Mouse (Mus musculus): ENCODE measurements around the gene Calhm3. TPM values are rescaled to one million over a fixed set of nuclear protein-coding genes. Genes with fewer than 3 reads are reported as not detected.

Calhm3 gene
- polyA plus RNA-seq, 1 experiment from 2014 or later = not detected

DNA sequence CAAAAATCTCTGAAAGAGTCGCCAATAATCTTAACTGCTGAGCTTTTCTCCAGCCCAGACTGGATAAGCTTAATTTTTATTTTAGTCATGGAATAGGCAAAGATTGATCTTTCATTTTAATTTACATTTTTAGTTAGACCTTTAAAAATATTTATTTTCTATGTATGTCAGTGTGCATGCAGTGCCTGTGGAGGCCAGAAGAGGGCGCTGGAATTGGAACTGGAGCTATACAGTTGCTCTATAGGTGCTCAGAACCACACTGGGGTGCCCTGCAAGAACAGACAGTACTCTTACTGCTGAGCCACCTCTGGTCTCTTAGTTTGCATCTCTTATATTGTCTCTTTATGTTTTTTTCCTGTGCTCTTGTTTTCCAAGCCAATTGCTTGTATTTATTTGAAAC, 34.8 kb downstream of the Calhm3 start:
- 26% methylated on average over 2 of the region's 2 CpGs for WGBS
- no peak for ATAC-seq (ENCODE audit: insufficient read depth)

DNA sequence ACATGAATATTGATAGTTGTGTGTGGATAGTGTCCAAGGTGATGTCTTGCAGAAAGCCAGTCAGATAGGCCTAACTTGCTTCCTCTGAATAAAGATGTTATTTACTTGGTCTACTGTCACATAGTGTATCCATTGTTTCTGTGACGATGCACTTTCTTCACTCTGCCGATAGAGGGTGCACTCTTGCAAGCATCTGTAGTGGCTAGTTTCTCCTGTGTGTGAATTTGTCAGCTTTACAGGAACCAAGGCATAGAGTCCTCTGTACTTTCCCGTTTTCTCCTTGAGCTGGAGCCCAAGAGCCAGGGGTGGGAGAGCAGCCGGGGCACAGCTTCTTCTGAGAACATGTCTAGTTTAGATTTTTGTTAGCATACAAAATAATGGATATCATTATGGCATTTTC, 36.5 kb downstream of the Calhm3 start:
- H3K27ac ChIP-seq (ENCODE audit: low read depth) = no peak overlapping the region
- DNase-seq (peak; percentile 76), ATAC-seq (ENCODE audit: insufficient read depth) (no peak)
- no peaks in the 10 kb centered on the region for H3K9me3 ChIP-seq (ENCODE audit: low read depth, low read length)
- no peaks in the 10 kb centered on the region for H3K27me3 ChIP-seq (ENCODE audit: insufficient read depth, low read length)
- no peak overlapping the region for H3K4me2 ChIP-seq
- TF ChIP-seq CTCF (IDR thresholded peaks at IDR 0.05; ENCODE audit: low read depth) = peak; percentile 85
- H3K4me3 ChIP-seq (ENCODE audit: low read depth, low read length) = no peak overlapping the region
- H3K36me3 ChIP-seq (ENCODE audit: insufficient read depth) = peaks cover 85% of the 10 kb centered on the region
- H3K9ac ChIP-seq = no peak overlapping the region
- 40% methylated on average over 4 of the region's 4 CpGs for WGBS
- no peaks in the 10 kb centered on the region for H3K4me1 ChIP-seq (ENCODE audit: insufficient read depth)

More for the DNA sequence above, 34.8 kb downstream of the Calhm3 start:
- Histone ChIP-seq H3K9me3 (ENCODE audit: low read depth, low read length) (no peaks in the 10 kb centered on the region), H3K9ac (no peak overlapping the region), H3K4me2 (no peak overlapping the region), H3K4me1 (ENCODE audit: insufficient read depth) (no peaks in the 10 kb centered on the region), H3K27me3 (ENCODE audit: insufficient read depth, low read length) (no peaks in the 10 kb centered on the region), H3K27ac (ENCODE audit: low read depth) (no peak overlapping the region), H3K4me3 (ENCODE audit: low read depth, low read length) (no peak overlapping the region), H3K36me3 (ENCODE audit: insufficient read depth) (peaks cover 85% of the 10 kb centered on the region)
- TF ChIP-seq CTCF (IDR thresholded peaks at IDR 0.05; ENCODE audit: low read depth) = peak; percentile 69
- peak; percentile 74 for DNase-seq

DNA sequence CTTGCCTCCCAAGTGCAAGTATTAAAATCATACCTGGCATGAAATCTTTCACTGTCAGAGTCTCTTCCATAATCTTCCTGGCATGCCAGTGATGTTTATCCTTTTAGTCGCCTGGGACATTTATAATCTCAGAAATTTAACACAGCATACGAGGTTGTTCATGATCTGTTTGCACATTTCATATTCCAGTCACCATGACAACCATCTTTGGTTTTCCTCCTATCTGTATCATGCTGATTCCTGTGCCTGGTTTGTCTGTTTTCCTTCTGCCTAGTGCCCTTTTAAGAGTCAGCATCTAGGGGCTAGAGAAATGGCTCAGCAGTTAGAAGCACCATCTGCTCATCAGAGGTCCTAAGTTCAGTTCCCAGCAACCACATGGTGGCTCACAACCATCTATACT, 38.9 kb downstream of the Calhm3 start:
- TF ChIP-seq CTCF (IDR thresholded peaks at IDR 0.05; ENCODE audit: low read depth) = no peak
- no peak overlapping the region for H3K4me2 ChIP-seq
- no peaks in the 10 kb centered on the region for H3K4me1 ChIP-seq (ENCODE audit: insufficient read depth)
- ATAC-seq (ENCODE audit: insufficient read depth) (no peak), DNase-seq (no peak)
- no peak overlapping the region for H3K9ac ChIP-seq
- H3K27me3 ChIP-seq (ENCODE audit: insufficient read depth, low read length) = no peaks in the 10 kb centered on the region
- H3K9me3 ChIP-seq (ENCODE audit: low read depth, low read length) = no peaks in the 10 kb centered on the region
- peaks cover 85% of the 10 kb centered on the region for H3K36me3 ChIP-seq (ENCODE audit: insufficient read depth)
- no peak overlapping the region for H3K27ac ChIP-seq (ENCODE audit: low read depth)
- no peak overlapping the region for H3K4me3 ChIP-seq (ENCODE audit: low read depth, low read length)
- 64% methylated on average over 2 of the region's 2 CpGs for WGBS

DNA sequence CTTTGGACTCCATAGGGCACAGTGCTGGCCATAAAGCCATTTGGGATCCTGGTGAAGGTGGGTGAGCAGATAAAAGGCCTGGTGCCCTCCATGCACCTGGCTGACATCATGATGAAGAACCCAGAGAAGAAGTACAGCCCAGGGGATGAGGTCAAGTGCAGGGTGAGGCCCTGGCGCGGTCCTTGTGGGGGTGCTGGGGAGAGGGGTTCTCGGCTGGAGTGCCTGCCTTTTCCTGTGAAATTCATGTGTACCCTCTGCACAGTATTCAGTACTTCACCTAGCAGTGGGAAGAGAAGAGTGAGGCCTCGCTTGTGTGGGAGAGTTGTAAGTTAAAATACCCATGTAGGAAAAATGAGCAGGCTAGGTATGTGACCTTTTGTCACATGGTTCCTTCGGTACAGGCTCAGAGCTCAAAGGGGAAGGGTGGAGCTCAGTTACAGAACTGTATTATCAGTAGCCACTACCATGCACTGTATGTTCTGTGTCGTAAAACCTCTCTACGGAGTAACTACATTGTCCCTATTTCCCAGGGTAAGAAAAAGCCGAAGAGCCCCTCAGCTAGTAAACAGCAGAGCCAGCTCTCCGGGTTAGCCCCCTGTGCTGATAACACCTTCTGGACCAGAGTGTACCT, 52.8 kb downstream of the Calhm3 start:
- TF ChIP-seq CTCF (IDR thresholded peaks at IDR 0.05; ENCODE audit: low read depth) = no peak
- 87% methylated on average over 9 of the region's 9 CpGs for WGBS
- DNase-seq = no peak
- Histone ChIP-seq H3K4me1 (ENCODE audit: insufficient read depth) (no peaks in the 10 kb centered on the region), H3K9ac (no peak overlapping the region), H3K4me2 (no peak overlapping the region), H3K27me3 (ENCODE audit: insufficient read depth, low read length) (no peaks in the 10 kb centered on the region), H3K27ac (ENCODE audit: low read depth) (no peak overlapping the region), H3K9me3 (ENCODE audit: low read depth, low read length) (no peaks in the 10 kb centered on the region), H3K36me3 (ENCODE audit: insufficient read depth) (peaks cover 96% of the 10 kb centered on the region), H3K4me3 (ENCODE audit: low read depth, low read length) (no peak overlapping the region)
- no peak for ATAC-seq (ENCODE audit: insufficient read depth)

Other genes with a start within 250 kb of the Calhm3 start
- 0.37 and 0.58 TPM in 2 replicates for gene Ina, start 143.1 kb downstream of the Calhm3 start, polyA plus RNA-seq (2014; fragmentation: Nextera tagmentation; extraction: Ambion mirVana)
- gene Nt5c2, start 142.6 kb downstream of the Calhm3 start, polyA plus RNA-seq (2014; fragmentation: Nextera tagmentation; extraction: Ambion mirVana) = 69.5 and 81.2 TPM in 2 replicates
- gene Pcgf6, start 106.9 kb downstream of the Calhm3 start, polyA plus RNA-seq (2014; fragmentation: Nextera tagmentation; extraction: Ambion mirVana) = 22.8 and 26.7 TPM in 2 replicates
- gene Taf5, start 90.0 kb downstream of the Calhm3 start, polyA plus RNA-seq (2014; fragmentation: Nextera tagmentation; extraction: Ambion mirVana) = 9.5 and 9.7 TPM in 2 replicates
- gene Usmg5, start 67.1 kb downstream of the Calhm3 start, polyA plus RNA-seq (2014; fragmentation: Nextera tagmentation; extraction: Ambion mirVana) = 956 and 1,068 TPM in 2 replicates
- 11.5 and 13.3 TPM in 2 replicates for gene Pdcd11, start 67.0 kb downstream of the Calhm3 start, polyA plus RNA-seq (2014; fragmentation: Nextera tagmentation; extraction: Ambion mirVana)
- gene Calhm2, start 19.5 kb downstream of the Calhm3 start, polyA plus RNA-seq (2014; fragmentation: Nextera tagmentation; extraction: Ambion mirVana) = 2.4 and 2.6 TPM in 2 replicates
- not detected in 2 replicates for gene Calhm1, start 13.5 kb downstream of the Calhm3 start, polyA plus RNA-seq (2014; fragmentation: Nextera tagmentation; extraction: Ambion mirVana)
- 7.6 and 8.0 TPM in 2 replicates for gene Neurl1a, start 21.1 kb upstream of the Calhm3 start, polyA plus RNA-seq (2014; fragmentation: Nextera tagmentation; extraction: Ambion mirVana)

Measured in lung, embryonic 14.5 days (tissue).